8 mouse cellular contexts compared by ENCODE assay signal in the genomic region with DNA sequence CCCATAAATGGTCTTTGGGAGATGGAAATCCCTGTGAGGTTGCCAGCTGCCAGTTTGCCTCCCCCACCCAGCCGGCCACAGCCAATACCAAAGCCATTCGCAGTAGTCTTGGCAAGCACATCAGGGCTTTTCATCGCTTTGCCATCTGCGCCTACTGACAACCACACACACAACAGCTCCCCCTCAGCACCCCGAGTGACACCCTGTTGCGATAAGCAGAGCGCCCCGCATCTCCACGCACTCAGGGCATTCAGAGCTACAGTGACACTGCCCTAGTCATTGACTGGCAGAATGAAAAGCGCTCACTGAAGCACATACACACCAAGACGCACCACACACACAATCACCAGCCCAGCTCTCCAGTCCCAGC. TPM values are rescaled to one million over a fixed set of nuclear protein-coding genes. Genes with fewer than 3 reads are reported as not detected.
DNase-seq lines count a peak whose midpoint lies in the region; ATAC-seq and TF ChIP-seq lines count a peak whose summit lies in the region.

No protein-coding gene starts in this region.

- H3K4me3 ChIP-seq in forebrain, embryonic 10.5 days: peak overlapping the region; percentile 51
- H3K4me3 ChIP-seq in intestine, postnatal 0 days (ENCODE audit: low read depth, low read length): peak overlapping the region; percentile 35
- H3K4me3 ChIP-seq in liver, embryonic 14.5 days (ENCODE audit: insufficient read depth in 1 of 2, low read depth in 2 of 2, low read length in 2 of 2): peak overlapping the region; percentile 36 to 45; a peak in 2 of 4 replicates

- peaks cover 13% of the 10 kb centered on the region for H3K36me3 ChIP-seq in forebrain, embryonic 10.5 days (replicated peaks)
- H3K36me3 ChIP-seq in intestine, postnatal 0 days (ENCODE audit: control insufficient read depth, insufficient read depth): peaks cover 9% of the 10 kb centered on the region; the same call in 1 of the 2 replicates
- peaks cover 11% of the 10 kb centered on the region for H3K36me3 ChIP-seq in liver, embryonic 14.5 days (replicated peaks; ENCODE audit: control insufficient read depth, insufficient read depth, low read depth)

- WGBS in forebrain, embryonic 10.5 days: 27% methylated on average over 11 of the region's 11 CpGs
- 19% methylated on average over 11 of the region's 11 CpGs for WGBS in intestine, postnatal 0 days
- 28% methylated on average over 11 of the region's 11 CpGs for WGBS in liver, embryonic 14.5 days (ENCODE audit: insufficient replicate concordance)

- H3K9ac ChIP-seq in intestine, postnatal 0 days (ENCODE audit: low read depth, low read length): no peak overlapping the region
- H3K9ac ChIP-seq in liver, embryonic 14.5 days (replicated peaks): no peak overlapping the region

- no peak for TF ChIP-seq CTCF in intestine, postnatal 0 days (IDR thresholded peaks at IDR 0.05; ENCODE audit: low read depth)
- TF ChIP-seq CTCF in liver, embryonic 14.5 days (IDR thresholded peaks at IDR 0.05; ENCODE audit: low read depth): no peak

- peak overlapping the region; percentile 63 for H3K4me2 ChIP-seq in intestine, postnatal 0 days (replicated peaks; ENCODE audit: low read depth)
- peak overlapping the region; percentile 60 for H3K4me2 ChIP-seq in liver, embryonic 14.5 days (ENCODE audit: low read depth)

- peaks cover 23% of the 10 kb centered on the region for H3K4me1 ChIP-seq in forebrain, embryonic 10.5 days
- H3K4me1 ChIP-seq in intestine, postnatal 0 days (replicated peaks; ENCODE audit: control insufficient read depth, insufficient read depth, low read length): no peaks in the 10 kb centered on the region
- peaks cover 0 to 1% of the 10 kb centered on the region in 2 experiments; a peak in 2 of 4 replicates for H3K4me1 ChIP-seq in liver, embryonic 14.5 days (replicated peaks; ENCODE audit: control insufficient read depth in 2 of 2, insufficient read depth in 2 of 2, low read length in 1 of 2)

- DNase-seq in thymus, postnatal 36 days: peak; percentile 19 to 31
- DNase-seq in thymus, postnatal 10 days (ENCODE audit: low spot score in 2 of 2): no peak
- DNase-seq in forebrain, embryonic 10.5 days (ENCODE audit: extremely low spot score, low spot score): no peak
- DNase-seq in liver, embryonic 14.5 days (ENCODE audit: low read depth in 3 of 3, low spot score in 3 of 3): no peak
- DNase-seq in right cerebral cortex, postnatal 4 days: peak; percentile 32
- no peak for DNase-seq in gastrocnemius, postnatal 25 days
- DNase-seq in embryo, embryonic 10.5 days (ENCODE audit: low spot score): no peak

- H3K27me3 ChIP-seq in forebrain, embryonic 10.5 days (ENCODE audit: poor library complexity, severe bottlenecking): peaks cover 55% of the 10 kb centered on the region
- H3K27me3 ChIP-seq in intestine, postnatal 0 days (replicated peaks; ENCODE audit: control insufficient read depth, insufficient read depth, low read length): peaks cover 29% of the 10 kb centered on the region
- H3K27me3 ChIP-seq in liver, embryonic 14.5 days (ENCODE audit: control insufficient read depth, insufficient read depth, low read length): peaks cover 28% of the 10 kb centered on the region

- ATAC-seq in intestine, postnatal 0 days: no peak
- no peak for ATAC-seq in liver, embryonic 14.5 days (ENCODE audit: insufficient read depth)

- no peaks in the 10 kb centered on the region for H3K9me3 ChIP-seq in forebrain, embryonic 10.5 days
- H3K9me3 ChIP-seq in intestine, postnatal 0 days (ENCODE audit: control insufficient read depth): no peaks in the 10 kb centered on the region
- no peaks in the 10 kb centered on the region for H3K9me3 ChIP-seq in liver, embryonic 14.5 days (ENCODE audit: control insufficient read depth, low read length)

- TF ChIP-seq EP300 in liver, embryonic 14.5 days (IDR thresholded peaks at IDR 0.05; ENCODE audit: low read depth): no peak

- no peak overlapping the region for H3K27ac ChIP-seq in forebrain, embryonic 10.5 days
- no peak overlapping the region for H3K27ac ChIP-seq in intestine, postnatal 0 days (ENCODE audit: low read depth, low read length)
- H3K27ac ChIP-seq in liver, embryonic 14.5 days: no peak overlapping the region

RNA-seq across cellular contexts. Expression of a gene that starts 2.2 kb away (rescaled TPM):
- polyA plus RNA-seq in forebrain, embryonic 10.5 days (2016; fragmentation: Nextera tagmentation; extraction: Ambion mirVana): 0.51 and 1.00 TPM in 2 replicates
- polyA plus RNA-seq in intestine, postnatal 0 days (2015; fragmentation: Nextera tagmentation; extraction: Ambion mirVana): 1.5 and 1.6 TPM in 2 replicates
- polyA plus RNA-seq in liver, embryonic 14.5 days (2012; rRNA removed): 0.87 and 1.1 TPM in 2 replicates
- 1.0 and 1.3 TPM in 2 replicates for polyA plus RNA-seq in liver, embryonic 14.5 days (2014; fragmentation: Nextera tagmentation; extraction: Ambion mirVana)
- total RNA-seq in gastrocnemius, postnatal 25 days (2021): 1 to 10 TPM; 3.3 to 4.2 TPM

RNA-seq across cellular contexts. Expression of a gene that starts 11.1 kb away (rescaled TPM):
- polyA plus RNA-seq in forebrain, embryonic 10.5 days (2016; fragmentation: Nextera tagmentation; extraction: Ambion mirVana): not detected in 2 replicates
- not detected in 2 replicates for polyA plus RNA-seq in intestine, postnatal 0 days (2015; fragmentation: Nextera tagmentation; extraction: Ambion mirVana)
- 0.66 TPM in 1 of 2 replicates, not detected in the other for polyA plus RNA-seq in liver, embryonic 14.5 days (2012; rRNA removed)
- 0.29 TPM in 1 of 2 replicates, not detected in the other for polyA plus RNA-seq in liver, embryonic 14.5 days (2014; fragmentation: Nextera tagmentation; extraction: Ambion mirVana)
- total RNA-seq in gastrocnemius, postnatal 25 days (2021): 1 to 10 TPM; 4.0 to 5.6 TPM

RNA-seq across cellular contexts. Expression of a gene that starts 16.5 kb away (rescaled TPM):
- polyA plus RNA-seq in forebrain, embryonic 10.5 days (2016; fragmentation: Nextera tagmentation; extraction: Ambion mirVana): 135 and 142 TPM in 2 replicates
- 479 and 496 TPM in 2 replicates for polyA plus RNA-seq in intestine, postnatal 0 days (2015; fragmentation: Nextera tagmentation; extraction: Ambion mirVana)
- 180 and 209 TPM in 2 replicates for polyA plus RNA-seq in liver, embryonic 14.5 days (2012; rRNA removed)
- polyA plus RNA-seq in liver, embryonic 14.5 days (2014; fragmentation: Nextera tagmentation; extraction: Ambion mirVana): 324 and 349 TPM in 2 replicates
- total RNA-seq in gastrocnemius, postnatal 25 days (2021): 100 to 1,000 TPM; 317 to 434 TPM

Comparison
In these comparisons a context has a peak if more than half of its experiments do, and no peak if none do; other contexts are left out.
1. DNase-seq: peak in thymus, postnatal 36 days (2 of 2) and right cerebral cortex, postnatal 4 days (single experiment); none in thymus, postnatal 10 days (0 of 2), forebrain, embryonic 10.5 days (single experiment), liver, embryonic 14.5 days (0 of 3), gastrocnemius, postnatal 25 days (single experiment) and embryo, embryonic 10.5 days (single experiment).
2. Peak in every context shown above with its lines, with median percentiles within 50 percentile points of each other: H3K4me3 ChIP-seq.